Mouse (Mus musculus) forebrain, postnatal 0 days (tissue): ENCODE data around the gene Dhx57. TPM values are rescaled to one million over a fixed set of nuclear protein-coding genes. Genes with fewer than 3 reads are reported as not detected.
A peak's percentile ranks its signal among the peaks of the same experiment; 100 is the strongest.

Experiments
- ATAC-seq: fragments of 200-750 bp; cut with Nextera tagmentation; 2 replicates; pipeline ENCODE4 v1.8.0; 2017; ENCODE audit warnings: mild to moderate bottlenecking, moderate library complexity
- DNase-seq: peaks from one replicate; pipeline ENCODE4 v3.0.0-alpha.2; 2015
- H3K27ac ChIP-seq: fragments of 300-500 bp; sonication (generic); 2 replicates; pipeline ENCODE4 v1.5.1; 2014; ENCODE audit warnings: low read depth, mild to moderate bottlenecking, antibody characterized with exemption, low read length, moderate library complexity, mixed read lengths
- H3K27me3 ChIP-seq: fragments of 300-500 bp; sonication (generic); 2 replicates; pipeline ENCODE4 v1.6.1; 2014; ENCODE audit warnings: mild to moderate bottlenecking, low read length, mixed read lengths; ENCODE audit not compliant: insufficient read depth
- H3K36me3 ChIP-seq: fragments of 300-500 bp; sonication (generic); 2 replicates; pipeline ENCODE4 v1.6.1; 2014; ENCODE audit warnings: mild to moderate bottlenecking, moderate library complexity; ENCODE audit not compliant: insufficient read depth
- H3K4me1 ChIP-seq: fragments of 300-500 bp; sonication (generic); 2 replicates; pipeline ENCODE4 v1.6.1; 2014; ENCODE audit warnings: antibody characterized with exemption; ENCODE audit not compliant: insufficient read depth
- H3K4me2 ChIP-seq: fragments of 300-500 bp; sonication (generic); 2 replicates; pipeline ENCODE4 v1.6.1; 2014; ENCODE audit warnings: low read depth, mild to moderate bottlenecking, moderate library complexity
- H3K4me3 ChIP-seq: fragments of 300-500 bp; sonication (generic); 2 replicates; pipeline ENCODE4 v1.5.1; 2014; ENCODE audit warnings: low read depth, low read length, mixed read lengths
- H3K9ac ChIP-seq: fragments of 300-500 bp; sonication (generic); 2 replicates; pipeline ENCODE4 v1.6.1; 2014; ENCODE audit warnings: mild to moderate bottlenecking
- H3K9me3 ChIP-seq: fragments of 300-500 bp; sonication (generic); 2 replicates; pipeline ENCODE4 v1.6.1; 2016; ENCODE audit warnings: low read length
- CTCF ChIP-seq: sonication (generic); IDR thresholded peaks from 2 replicates; pipeline ENCODE4 v1.5.1; 2016; ENCODE audit warnings: antibody characterized with exemption, control low read depth, low read depth
- WGBS: fragments of 180-500 bp; shearing (Covaris S2); extraction: QIAGEN DNeasy Blood & Tissue Kit; methylation state at CpG from one replicate; pipeline ENCODE4 v1.1.7; 2014; 5-methylcytosine and 5-hydroxymethylcytosine counted together
- polyA plus RNA-seq: library from polyadenylated mRNA; unstranded; fragments of >200 nt; fragmentation: Nextera tagmentation; extraction: Ambion mirVana; gene quantifications from 2 replicates; pipeline ENCODE4 v1.2.1, GENCODE M21; 2015
- total RNA-seq: library from RNA; depleted of rRNA; stranded (reverse); fragments of >200 nt; gene quantifications from 2 replicates; pipeline ENCODE4 v1.2.3, GENCODE M21; 2014; rRNA removed

The Dhx57 gene
- total and polyA plus RNA-seq, 2 experiments from 2014 or later: 33.7 to 72.1 TPM

DNA sequence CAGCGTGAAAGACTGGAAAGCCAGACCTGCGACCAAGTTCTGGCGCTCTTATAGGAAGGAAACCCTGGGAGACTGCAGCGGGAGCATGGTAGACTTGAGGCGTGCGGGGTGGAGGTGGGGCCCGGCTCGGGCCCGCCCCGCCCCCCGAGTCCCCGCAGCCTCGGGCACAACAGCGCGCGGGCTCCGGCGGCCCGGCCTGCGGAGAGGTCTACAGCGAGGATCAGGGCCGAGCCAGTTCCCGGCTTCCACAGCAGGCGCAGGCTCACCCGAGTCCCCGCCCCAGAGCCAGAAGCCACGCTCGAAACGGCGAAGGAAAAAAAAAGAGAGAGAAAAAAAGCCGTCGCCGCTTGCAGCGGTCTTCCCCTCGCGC is 84.0 kb downstream of the Dhx57 start:
- 0% methylated on average over 36 of the region's 36 CpGs for WGBS
- no peaks in the 10 kb centered on the region for H3K27me3 ChIP-seq

DNA sequence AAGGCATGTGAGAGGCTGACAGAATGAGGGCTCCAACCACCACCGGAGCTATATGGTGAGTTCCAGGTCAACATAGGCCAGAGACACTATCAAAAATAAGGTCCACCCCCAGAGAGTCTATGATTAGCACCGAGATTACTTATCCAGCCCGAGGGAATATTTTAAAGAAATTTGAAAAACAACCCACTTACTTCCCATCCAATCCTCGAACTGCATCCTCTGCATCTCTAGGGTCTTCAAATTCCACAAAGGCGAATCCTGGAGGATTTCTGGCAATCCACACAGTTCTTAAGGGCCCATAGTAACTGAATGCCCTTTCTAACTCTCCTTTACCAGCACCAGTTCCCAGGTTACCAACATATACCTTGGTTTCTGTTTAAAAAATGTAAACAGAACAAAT is 84.6 kb downstream of the Dhx57 start:
- ATAC-seq (no peak), DNase-seq (no peak)
- Histone ChIP-seq H3K9me3 (no peaks in the 10 kb centered on the region), H3K9ac (peak overlapping the region; percentile 99), H3K4me2 (peak overlapping the region; percentile 72), H3K36me3 (peaks cover 20% of the 10 kb centered on the region), H3K4me3 (peak overlapping the region; percentile 88), H3K4me1 (peaks cover 3% of the 10 kb centered on the region; the same call in 1 of the 2 replicates), H3K27me3 (no peaks in the 10 kb centered on the region), H3K27ac (peak overlapping the region; percentile 99; the same call in 1 of the 2 replicates)
- WGBS: 22% methylated on average over 5 of the region's 5 CpGs
- TF ChIP-seq CTCF: no peak

More for the DNA sequence above, 84.0 kb downstream of the Dhx57 start:
- TF ChIP-seq CTCF: no peak
- DNase-seq (no peak), ATAC-seq (peak; percentile 53)
- Histone ChIP-seq H3K27ac (peak overlapping the region; percentile 99), H3K36me3 (peaks cover 16% of the 10 kb centered on the region), H3K4me3 (peak overlapping the region; percentile 88), H3K9ac (peak overlapping the region; percentile 99), H3K4me1 (peaks cover 3% of the 10 kb centered on the region; the same call in 1 of the 2 replicates), H3K9me3 (no peaks in the 10 kb centered on the region), H3K4me2 (peak overlapping the region; percentile 72)

DNA sequence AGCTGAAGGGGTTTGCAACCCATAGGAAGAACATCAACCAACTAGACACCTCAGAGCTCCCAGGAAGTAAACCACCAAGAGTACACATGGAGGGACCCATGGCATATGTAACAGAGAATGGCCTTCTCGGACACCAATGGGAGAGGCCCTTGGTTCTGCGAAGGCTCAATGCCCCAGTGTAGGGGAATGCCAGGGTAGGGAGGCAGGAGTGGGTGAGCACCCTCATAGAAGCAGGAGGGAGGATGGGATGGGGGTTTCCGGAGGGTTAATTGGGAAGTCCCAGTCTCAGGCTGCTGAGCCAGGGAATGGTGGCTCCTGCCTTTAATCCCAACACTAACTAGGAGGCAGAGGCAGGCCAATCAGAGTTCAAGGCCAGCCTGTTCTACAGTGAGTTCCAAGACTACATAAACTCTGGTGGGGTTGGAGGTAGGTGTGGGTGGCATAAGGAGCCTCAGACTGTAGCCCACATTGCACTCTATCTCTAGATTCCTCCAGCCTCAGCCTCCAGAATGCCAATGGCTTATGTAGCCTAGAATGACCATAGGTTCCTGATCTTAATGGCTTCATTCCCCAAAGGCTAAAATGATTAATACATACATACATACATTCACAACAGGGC is 91.0 kb downstream of the Dhx57 start:
- no peak for TF ChIP-seq CTCF
- 89% methylated on average over 3 of the region's 3 CpGs for WGBS
- peak; percentile 51 for ATAC-seq
- no peak overlapping the region for H3K9ac ChIP-seq
- no peaks in the 10 kb centered on the region for H3K27me3 ChIP-seq
- H3K4me1 ChIP-seq: no peaks in the 10 kb centered on the region
- no peak overlapping the region for H3K4me2 ChIP-seq
- no peak overlapping the region for H3K27ac ChIP-seq
- peaks cover 50% of the 10 kb centered on the region for H3K36me3 ChIP-seq
- H3K9me3 ChIP-seq: no peaks in the 10 kb centered on the region
- no peak for DNase-seq
- H3K4me3 ChIP-seq: no peak overlapping the region

DNA sequence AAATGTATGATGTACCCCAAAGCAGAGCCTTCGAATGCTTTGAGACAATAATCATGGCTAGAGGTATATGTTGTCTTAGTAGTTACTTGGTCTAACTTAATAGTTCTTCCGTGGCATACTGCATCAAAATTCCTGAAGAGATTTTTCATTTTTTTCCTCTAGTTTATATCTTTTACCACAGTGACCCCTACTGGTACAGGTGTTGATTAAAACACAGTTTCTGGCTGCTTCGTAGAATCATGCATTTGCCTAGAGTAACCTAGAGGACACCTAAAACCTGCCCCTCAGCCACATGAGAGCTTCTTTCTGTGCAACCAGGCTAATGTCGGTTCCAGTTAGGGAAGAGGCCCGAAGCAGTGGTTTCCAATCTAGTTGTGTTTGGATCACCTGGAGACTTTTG is 97.2 kb downstream of the Dhx57 start:
- H3K36me3 ChIP-seq: peaks cover 17% of the 10 kb centered on the region
- H3K9me3 ChIP-seq: no peaks in the 10 kb centered on the region
- H3K27me3 ChIP-seq: no peaks in the 10 kb centered on the region
- peak; percentile 69 for TF ChIP-seq CTCF
- ATAC-seq (peak; percentile 51; the same call in 1 of the 2 replicates), DNase-seq (peak; percentile 67)
- no peaks in the 10 kb centered on the region for H3K4me1 ChIP-seq
- H3K4me3 ChIP-seq: no peak overlapping the region
- 67% methylated on average over 5 of the region's 5 CpGs for WGBS
- H3K4me2 ChIP-seq: no peak overlapping the region
- H3K27ac ChIP-seq: no peak overlapping the region
- no peak overlapping the region for H3K9ac ChIP-seq

Other genes starting within 250 kb of the Dhx57 start
- 60.2 and 67.6 TPM in 2 replicates for gene Hnrnpll, start 228.1 kb downstream of the Dhx57 start, total RNA-seq
- gene Hnrnpll, start 228.1 kb downstream of the Dhx57 start, polyA plus RNA-seq: 42.3 and 49.7 TPM in 2 replicates
- gene Galm, start 163.0 kb downstream of the Dhx57 start, total RNA-seq: 2.0 and 2.2 TPM in 2 replicates
- gene Galm, start 163.0 kb downstream of the Dhx57 start, polyA plus RNA-seq: 1.7 and 2.0 TPM in 2 replicates
- 228 and 253 TPM in 2 replicates for gene Srsf7, start 83.2 kb downstream of the Dhx57 start, total RNA-seq
- 251 and 279 TPM in 2 replicates for gene Srsf7, start 83.2 kb downstream of the Dhx57 start, polyA plus RNA-seq
- gene Ttc39d, start 83.0 kb downstream of the Dhx57 start, total RNA-seq: 0.15 and 0.43 TPM in 2 replicates
- gene Ttc39d, start 83.0 kb downstream of the Dhx57 start, polyA plus RNA-seq: 0.05 and 0.19 TPM in 2 replicates
- gene Gemin6, start 66.0 kb downstream of the Dhx57 start, total RNA-seq: 13.9 and 14.0 TPM in 2 replicates
- gene Gemin6, start 66.0 kb downstream of the Dhx57 start, polyA plus RNA-seq: 23.5 and 24.9 TPM in 2 replicates
- 26.4 and 33.2 TPM in 2 replicates for gene Morn2, start 273 bp downstream of the Dhx57 start, total RNA-seq
- gene Morn2, start 273 bp downstream of the Dhx57 start, polyA plus RNA-seq: 42.2 and 47.8 TPM in 2 replicates
- gene Arhgef33, start 16.9 kb upstream of the Dhx57 start, total RNA-seq: 1.5 and 6.2 TPM in 2 replicates
- gene Arhgef33, start 16.9 kb upstream of the Dhx57 start, polyA plus RNA-seq: 1.6 and 1.8 TPM in 2 replicates
- not detected in 2 replicates for gene Gm10190, start 83.1 kb upstream of the Dhx57 start, total RNA-seq
- 3.5 and 3.9 TPM in 2 replicates for gene Gm10190, start 83.1 kb upstream of the Dhx57 start, polyA plus RNA-seq
- gene Sos1, start 190.0 kb upstream of the Dhx57 start, total RNA-seq: 20.9 and 29.3 TPM in 2 replicates
- 3.3 and 5.2 TPM in 2 replicates for gene Sos1, start 190.0 kb upstream of the Dhx57 start, polyA plus RNA-seq